ENCODE assay signal across 10 mouse cellular contexts in genomic region chr2:152012222-152012621, GRCm38 (mm10). TPM values are rescaled to one million over a fixed set of nuclear protein-coding genes. Genes with fewer than 3 reads are reported as not detected.
A peak's percentile ranks its signal among the peaks of the same experiment; 100 is the strongest.
DNase-seq lines count a peak whose midpoint lies in the region; ATAC-seq and TF ChIP-seq lines count a peak whose summit lies in the region.
"Had no signal": no experiment of that assay in that cellular context is flagged by ENCODE, and none has a peak within 500 bp of the region (broad histone marks: within the 10 kb centered on the region; RNA-seq: fewer than 3 reads in every experiment).

No protein-coding gene starts in this region.

- 37% methylated on average over 4 of the region's 4 CpGs for WGBS in liver, embryonic 12.5 days (ENCODE audit: insufficient replicate concordance)
- 53% methylated on average over 4 of the region's 4 CpGs for WGBS in liver, embryonic 11.5 days
- WGBS in kidney, postnatal 0 days: 53% methylated on average over 4 of the region's 4 CpGs
- WGBS in small intestine, adult 2 months: 18% methylated on average over 4 of the region's 4 CpGs
- 78% methylated on average over 4 of the region's 4 CpGs for WGBS in forebrain, postnatal 0 days

- no peaks in the 10 kb centered on the region for H3K4me1 ChIP-seq in liver, embryonic 12.5 days
- no peaks in the 10 kb centered on the region for H3K4me1 ChIP-seq in liver, embryonic 11.5 days (replicated peaks; ENCODE audit: control insufficient read depth, insufficient read depth, low read length)
- H3K4me1 ChIP-seq in kidney, postnatal 0 days (replicated peaks; ENCODE audit: insufficient read depth, low read length): no peaks in the 10 kb centered on the region; the same call in 1 of the 2 replicates
- H3K4me1 ChIP-seq in small intestine, adult 2 months (ENCODE audit: control insufficient read depth, insufficient read depth, insufficient read length, low read length): peaks cover 35% of the 10 kb centered on the region
- H3K4me1 ChIP-seq in forebrain, postnatal 0 days (ENCODE audit: insufficient read depth): no peaks in the 10 kb centered on the region

- no peak for TF ChIP-seq CTCF in kidney, postnatal 0 days (IDR thresholded peaks at IDR 0.05; ENCODE audit: low read depth)
- no peak for TF ChIP-seq CTCF in small intestine, adult 2 months (IDR thresholded peaks at IDR 0.05; ENCODE audit: extremely low read depth, insufficient read length, insufficient replicate concordance, low read depth, low read length)
- no peak for TF ChIP-seq CTCF in forebrain, postnatal 0 days (IDR thresholded peaks at IDR 0.05; ENCODE audit: low read depth)

- no peak for DNase-seq in liver, embryonic 11.5 days (ENCODE audit: low spot score)
- DNase-seq in heart, postnatal 14 days: peak; percentile 13 to 16
- no peak for DNase-seq in kidney, postnatal 0 days (ENCODE audit: low spot score)
- DNase-seq in forebrain, postnatal 0 days: no peak

- H3K27me3 ChIP-seq in liver, embryonic 12.5 days (replicated peaks): 0 out of 2 replicates have a peak, but pooled peaks cover 3% of the 10 kb centered on the region
- no peaks in the 10 kb centered on the region for H3K27me3 ChIP-seq in liver, embryonic 11.5 days (replicated peaks; ENCODE audit: control insufficient read depth, insufficient read depth, low read length)
- H3K27me3 ChIP-seq in kidney, postnatal 0 days (ENCODE audit: insufficient read depth, low read length): no peaks in the 10 kb centered on the region
- H3K27me3 ChIP-seq in small intestine, adult 2 months (ENCODE audit: control insufficient read depth, insufficient read depth, low read length): no peaks in the 10 kb centered on the region
- H3K27me3 ChIP-seq in forebrain, postnatal 0 days (ENCODE audit: insufficient read depth, low read length): no peaks in the 10 kb centered on the region
- H3K27me3 ChIP-seq: embryonic facial prominence, embryonic 15.5 days had no signal

- H3K36me3 ChIP-seq in liver, embryonic 12.5 days: no peaks in the 10 kb centered on the region
- no peaks in the 10 kb centered on the region for H3K36me3 ChIP-seq in liver, embryonic 11.5 days (ENCODE audit: control insufficient read depth, insufficient read depth, low read length)
- H3K36me3 ChIP-seq in kidney, postnatal 0 days (ENCODE audit: insufficient read depth, low read length): no peaks in the 10 kb centered on the region
- peaks cover 10% of the 10 kb centered on the region for H3K36me3 ChIP-seq in small intestine, adult 2 months (ENCODE audit: control insufficient read depth, insufficient read depth, low read length)
- no peaks in the 10 kb centered on the region for H3K36me3 ChIP-seq in forebrain, postnatal 0 days (ENCODE audit: insufficient read depth)
- H3K36me3 ChIP-seq: embryonic facial prominence, embryonic 15.5 days had no signal

- peak; percentile 18; the same call in 1 of the 2 replicates for ATAC-seq in liver, embryonic 12.5 days
- no peak for ATAC-seq in liver, embryonic 11.5 days (replicated peaks; ENCODE audit: low FRiP score)
- ATAC-seq in kidney, postnatal 0 days (replicated peaks; ENCODE audit: low FRiP score, low read depth): peak; percentile 70
- ATAC-seq in erythroid progenitor cell, adult 5-6 weeks (replicated peaks; ENCODE audit: low FRiP score, poor library complexity, severe bottlenecking): no peak
- ATAC-seq in forebrain, postnatal 0 days: no peak
- ATAC-seq: activated CD4-positive, CD25-positive, alpha-beta regulatory T cell, adult 4 months had no signal

- no peak overlapping the region for H3K4me3 ChIP-seq in liver, embryonic 12.5 days
- H3K4me3 ChIP-seq in liver, embryonic 11.5 days (ENCODE audit: low read depth, low read length): no peak overlapping the region
- H3K4me3 ChIP-seq in kidney, postnatal 0 days (replicated peaks; ENCODE audit: low read depth, low read length): no peak overlapping the region
- no peak overlapping the region for H3K4me3 ChIP-seq in small intestine, adult 2 months (ENCODE audit: low read depth, low read length)
- H3K4me3 ChIP-seq in forebrain, postnatal 0 days (ENCODE audit: low read depth, low read length): no peak overlapping the region
- H3K4me3 ChIP-seq: embryonic facial prominence, embryonic 15.5 days had no signal

- TF ChIP-seq POLR2A in small intestine, adult 2 months (IDR thresholded peaks at IDR 0.05; ENCODE audit: low read depth, low read length): no peak

- intact Hi-C loops in heart, postnatal 14 days (cut with DNase I): no loop called here

- H3K4me2 ChIP-seq in liver, embryonic 12.5 days: no peak overlapping the region
- H3K4me2 ChIP-seq in liver, embryonic 11.5 days: no peak overlapping the region
- no peak overlapping the region for H3K4me2 ChIP-seq in kidney, postnatal 0 days (ENCODE audit: low read length)
- no peak overlapping the region for H3K4me2 ChIP-seq in forebrain, postnatal 0 days (ENCODE audit: low read depth)
- H3K4me2 ChIP-seq: embryonic facial prominence, embryonic 15.5 days had no signal

- H3K27ac ChIP-seq in liver, embryonic 12.5 days: no peak overlapping the region
- H3K27ac ChIP-seq in liver, embryonic 11.5 days (ENCODE audit: low read depth, low read length): no peak overlapping the region
- H3K27ac ChIP-seq in kidney, postnatal 0 days: peak overlapping the region; percentile 82
- H3K27ac ChIP-seq in small intestine, adult 2 months (ENCODE audit: insufficient read depth, low read depth, low read length): peak overlapping the region; percentile 99
- H3K27ac ChIP-seq in forebrain, postnatal 0 days (ENCODE audit: low read depth, low read length): no peak overlapping the region
- H3K27ac ChIP-seq: embryonic facial prominence, embryonic 15.5 days; liver, embryonic 14.5 days had no signal

- no peaks in the 10 kb centered on the region for H3K9me3 ChIP-seq in liver, embryonic 12.5 days (replicated peaks)
- H3K9me3 ChIP-seq in liver, embryonic 11.5 days (ENCODE audit: control insufficient read depth, low read length): no peaks in the 10 kb centered on the region
- no peaks in the 10 kb centered on the region for H3K9me3 ChIP-seq in kidney, postnatal 0 days (replicated peaks; ENCODE audit: low read length)
- no peaks in the 10 kb centered on the region for H3K9me3 ChIP-seq in forebrain, postnatal 0 days (ENCODE audit: low read length)
- H3K9me3 ChIP-seq: embryonic facial prominence, embryonic 15.5 days had no signal

- no peak overlapping the region for H3K9ac ChIP-seq in liver, embryonic 12.5 days
- no peak overlapping the region for H3K9ac ChIP-seq in liver, embryonic 11.5 days (ENCODE audit: low read depth, low read length)
- no peak overlapping the region for H3K9ac ChIP-seq in kidney, postnatal 0 days (ENCODE audit: low read depth, low read length)
- no peak overlapping the region for H3K9ac ChIP-seq in forebrain, postnatal 0 days
- H3K9ac ChIP-seq: embryonic facial prominence, embryonic 15.5 days; liver, embryonic 14.5 days had no signal

RNA-seq across cellular contexts. Expression of gene Slc52a3, which starts 15.9 kb away (rescaled TPM):
- polyA plus RNA-seq in liver, embryonic 12.5 days (2016; fragmentation: Nextera tagmentation; extraction: Ambion mirVana): 1.3 and 1.9 TPM in 2 replicates
- polyA plus RNA-seq in liver, embryonic 11.5 days (2014; fragmentation: Nextera tagmentation; extraction: Ambion mirVana): 1.9 and 2.2 TPM in 2 replicates
- 1 to 10 TPM; 1.8 to 2.0 TPM for total RNA-seq in heart, postnatal 14 days (2021)
- polyA plus RNA-seq in kidney, postnatal 0 days (2015; fragmentation: Nextera tagmentation; extraction: Ambion mirVana): 24.5 and 27.1 TPM in 2 replicates
- 26.8 and 274 TPM in 2 replicates for polyA plus RNA-seq in small intestine, adult 2 months (2012; rRNA removed)
- total RNA-seq in erythroid progenitor cell, adult 5-6 weeks (2015; ENCODE audit: low replicate concordance): not detected in 2 replicates
- 0.26 TPM in 1 of 2 replicates, not detected in the other for total RNA-seq in erythroid progenitor cell, adult 5-6 weeks (2017; ENCODE audit: low replicate concordance)
- total RNA-seq in forebrain, postnatal 0 days (2014; rRNA removed): 0.92 and 2.2 TPM in 2 replicates
- polyA plus RNA-seq in forebrain, postnatal 0 days (2015; fragmentation: Nextera tagmentation; extraction: Ambion mirVana): 2.0 TPM in 2 replicates

RNA-seq across cellular contexts. Expression of gene Fam110a, which starts 32.2 kb away (rescaled TPM):
- 11.1 and 11.8 TPM in 2 replicates for polyA plus RNA-seq in liver, embryonic 12.5 days (2016; fragmentation: Nextera tagmentation; extraction: Ambion mirVana)
- 15.0 and 17.0 TPM in 2 replicates for polyA plus RNA-seq in liver, embryonic 11.5 days (2014; fragmentation: Nextera tagmentation; extraction: Ambion mirVana)
- 1 to 10 TPM; 5.2 to 5.6 TPM for total RNA-seq in heart, postnatal 14 days (2021)
- 29.0 and 31.1 TPM in 2 replicates for polyA plus RNA-seq in kidney, postnatal 0 days (2015; fragmentation: Nextera tagmentation; extraction: Ambion mirVana)
- polyA plus RNA-seq in small intestine, adult 2 months (2012; rRNA removed): 10.7 and 14.0 TPM in 2 replicates
- total RNA-seq in erythroid progenitor cell, adult 5-6 weeks (2015; ENCODE audit: low replicate concordance): 1.3 and 4.7 TPM in 2 replicates
- 1.8 and 3.6 TPM in 2 replicates for total RNA-seq in erythroid progenitor cell, adult 5-6 weeks (2017; ENCODE audit: low replicate concordance)
- total RNA-seq in forebrain, postnatal 0 days (2014; rRNA removed): 17.2 and 24.3 TPM in 2 replicates
- 41.2 and 47.7 TPM in 2 replicates for polyA plus RNA-seq in forebrain, postnatal 0 days (2015; fragmentation: Nextera tagmentation; extraction: Ambion mirVana)

Comparison
In these comparisons a context has a peak if more than half of its experiments do, and no peak if none do; other contexts are left out.
1. ATAC-seq: peak in liver, embryonic 12.5 days (single experiment) and kidney, postnatal 0 days (single experiment); none in liver, embryonic 11.5 days (single experiment), erythroid progenitor cell, adult 5-6 weeks (single experiment) and forebrain, postnatal 0 days (single experiment).
2. H3K27ac ChIP-seq: peak in kidney, postnatal 0 days (single experiment) and small intestine, adult 2 months (single experiment); none in liver, embryonic 12.5 days (single experiment), liver, embryonic 11.5 days (single experiment) and forebrain, postnatal 0 days (single experiment).
3. DNase-seq: peak in heart, postnatal 14 days (2 of 2); none in liver, embryonic 11.5 days (single experiment), kidney, postnatal 0 days (single experiment) and forebrain, postnatal 0 days (single experiment).